Mouse (Mus musculus): ENCODE data around the gene Nmnat2. TPM values are rescaled to one million over a fixed set of nuclear protein-coding genes. Genes with fewer than 3 reads are reported as not detected.

The Nmnat2 gene
- total RNA-seq, 2 experiments from 2014 or later: 124 to 128 TPM

- DNase-seq (ENCODE audit: extremely low spot score in 1 of 2, low spot score in 1 of 2): no peak
Measured at GRCm38 (mm10) chr1:153016465-153017163, 61.8 kb downstream of the Nmnat2 start.

GRCm38 (mm10) chr1:153019128-153019527 lies 64.3 kb downstream of the Nmnat2 start:
- DNase-seq (ENCODE audit: extremely low spot score in 1 of 2, low spot score in 1 of 2): no peak

GRCm38 (mm10) chr1:153019623-153020022 lies 64.8 kb downstream of the Nmnat2 start:
- no peak for DNase-seq (ENCODE audit: extremely low spot score in 1 of 2, low spot score in 1 of 2)

- no peak for DNase-seq (ENCODE audit: extremely low spot score in 1 of 2, low spot score in 1 of 2)
Measured at GRCm38 (mm10) chr1:153021034-153021638, 66.3 kb downstream of the Nmnat2 start.

DNA sequence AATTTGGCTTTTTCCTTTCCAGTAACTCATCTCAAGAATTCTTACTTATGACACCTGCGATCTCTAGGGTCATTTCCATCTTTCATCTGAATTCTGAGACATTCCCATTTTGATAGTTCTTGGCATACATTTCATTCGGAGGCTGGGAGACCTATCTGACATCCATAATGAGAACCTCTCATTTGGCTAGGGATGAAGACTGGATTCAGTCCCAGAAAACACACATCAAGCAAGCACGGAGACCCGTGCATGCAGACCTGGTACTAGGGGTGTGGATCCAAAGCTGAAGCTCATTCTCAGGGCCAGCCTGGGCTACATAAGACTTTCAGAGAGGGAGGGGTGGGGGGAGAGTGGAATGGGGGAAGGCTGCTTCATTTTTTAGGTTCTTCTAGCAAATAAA lies 68.2 kb downstream of the Nmnat2 start:
- no peak for DNase-seq (ENCODE audit: extremely low spot score in 1 of 2, low spot score in 1 of 2)

DNA sequence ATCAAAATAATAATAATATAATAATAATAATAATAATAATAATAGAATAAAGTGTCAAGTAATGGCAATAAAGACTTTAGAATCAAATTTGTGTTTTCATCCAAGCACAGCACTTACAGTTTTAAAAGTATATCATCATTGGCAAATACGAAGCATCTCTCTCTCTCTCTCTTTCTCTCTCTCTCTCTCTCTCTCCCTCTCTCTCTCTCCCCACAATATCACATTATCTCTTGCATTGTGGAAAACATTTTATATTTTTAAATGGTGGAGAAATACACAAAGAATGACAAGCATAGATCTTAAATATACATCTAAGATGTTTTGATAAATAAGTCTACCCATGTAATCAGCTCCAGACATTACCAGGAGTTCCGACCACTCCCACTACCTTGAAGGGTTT lies 69.1 kb downstream of the Nmnat2 start:
- no peak for DNase-seq (ENCODE audit: extremely low spot score in 1 of 2, low spot score in 1 of 2)

GRCm38 (mm10) chr1:153024453-153024852 lies 69.7 kb downstream of the Nmnat2 start:
- DNase-seq (ENCODE audit: extremely low spot score in 1 of 2, low spot score in 1 of 2): no peak

- no peak for DNase-seq (ENCODE audit: extremely low spot score in 1 of 2, low spot score in 1 of 2)
Measured at GRCm38 (mm10) chr1:153031345-153031744, 76.6 kb downstream of the Nmnat2 start.

DNA sequence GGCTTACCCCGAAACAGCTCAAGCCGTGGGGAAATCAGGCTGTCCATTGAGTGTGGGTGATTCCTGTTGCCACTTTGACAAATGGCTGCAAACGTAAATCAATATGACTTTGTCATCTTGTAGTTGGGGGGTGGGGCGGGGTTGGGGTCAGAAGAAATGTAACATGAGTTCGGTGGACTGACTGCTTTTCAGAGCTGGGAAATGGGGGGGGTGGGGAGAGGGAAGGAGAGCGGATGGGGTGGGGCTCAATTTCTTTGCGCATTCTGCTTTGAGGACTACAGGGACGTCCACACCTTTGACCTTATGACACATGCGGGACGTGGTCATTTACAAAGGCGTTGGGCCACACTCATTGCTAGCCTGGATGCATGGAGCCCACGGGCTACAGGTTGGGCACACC lies 77.2 kb downstream of the Nmnat2 start:
- DNase-seq (ENCODE audit: extremely low spot score in 1 of 2, low spot score in 1 of 2): no peak

- no peak for DNase-seq (ENCODE audit: extremely low spot score in 1 of 2, low spot score in 1 of 2)
Measured at GRCm38 (mm10) chr1:153033145-153033908, 78.5 kb downstream of the Nmnat2 start.

DNA sequence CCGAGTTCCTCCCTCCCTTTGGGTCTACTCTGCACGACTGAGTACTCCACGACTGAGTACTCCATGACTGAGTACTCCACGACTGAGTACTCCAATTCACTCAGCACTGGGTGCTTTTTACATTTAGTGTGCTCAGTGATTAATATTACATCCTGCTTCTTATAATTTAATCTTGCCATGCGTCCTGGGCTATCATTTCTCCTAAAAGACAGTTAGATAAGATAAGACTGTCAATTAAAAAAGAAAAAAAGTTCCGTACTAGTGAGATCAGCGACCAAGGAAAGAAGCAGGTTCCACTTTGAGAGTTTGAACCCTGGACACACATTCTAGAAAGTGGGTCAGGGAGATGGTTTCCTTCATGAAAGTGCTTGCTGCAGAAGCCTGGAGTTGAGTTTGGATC lies 79.3 kb downstream of the Nmnat2 start:
- no peak for DNase-seq (ENCODE audit: extremely low spot score in 1 of 2, low spot score in 1 of 2)

- peak; percentile 51 to 80 for DNase-seq (ENCODE audit: extremely low spot score in 1 of 2, low spot score in 1 of 2)
Measured at GRCm38 (mm10) chr1:153035328-153035944, 80.6 kb downstream of the Nmnat2 start.

- no peak for DNase-seq (ENCODE audit: extremely low spot score in 1 of 2, low spot score in 1 of 2)
Measured at GRCm38 (mm10) chr1:153037353-153038345, 82.9 kb downstream of the Nmnat2 start.

GRCm38 (mm10) chr1:153040091-153040490 lies 85.3 kb downstream of the Nmnat2 start:
- DNase-seq (ENCODE audit: extremely low spot score in 1 of 2, low spot score in 1 of 2): no peak

- no peak for DNase-seq (ENCODE audit: extremely low spot score in 1 of 2, low spot score in 1 of 2)
Measured at GRCm38 (mm10) chr1:153041046-153041445, 86.3 kb downstream of the Nmnat2 start.

GRCm38 (mm10) chr1:153042318-153042717 lies 87.5 kb downstream of the Nmnat2 start:
- DNase-seq (ENCODE audit: extremely low spot score in 1 of 2, low spot score in 1 of 2): no peak

DNA sequence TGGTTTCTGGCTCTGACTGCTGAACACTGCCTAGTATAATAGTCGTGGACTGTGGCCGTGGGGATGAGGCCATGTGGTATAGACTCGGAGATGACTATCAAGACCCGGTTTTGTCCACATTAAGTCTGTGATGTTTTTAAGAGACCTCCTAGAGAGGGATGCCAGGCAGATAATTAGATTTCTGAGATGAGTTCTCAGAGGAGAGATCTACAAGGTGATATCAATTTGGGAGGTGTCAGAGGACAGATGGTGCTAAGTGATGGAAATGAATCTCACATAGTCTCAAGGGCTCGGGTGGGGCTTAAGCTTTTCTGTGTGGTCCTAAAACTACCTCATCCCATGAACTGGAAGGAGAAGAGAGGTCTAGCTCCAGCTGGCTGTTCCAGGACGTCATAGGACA lies 88.5 kb downstream of the Nmnat2 start:
- no peak for DNase-seq (ENCODE audit: extremely low spot score in 1 of 2, low spot score in 1 of 2)

- no peak for DNase-seq (ENCODE audit: extremely low spot score in 1 of 2, low spot score in 1 of 2)
Measured at GRCm38 (mm10) chr1:153045368-153045767, 90.6 kb downstream of the Nmnat2 start.

GRCm38 (mm10) chr1:153048147-153048878 lies 93.5 kb downstream of the Nmnat2 start:
- DNase-seq (ENCODE audit: extremely low spot score in 1 of 2, low spot score in 1 of 2): no peak

Data from layer of hippocampus, postnatal 25 days (tissue).